Mouse (Mus musculus) embryonic stem cell, embryonic (primary cell): ENCODE measurements at regions not wholly inside any gene's neighbourhood (a gene's known extent, or its start where the extent isn't known, plus 50 kb on each side); places are given as distances from the start of the nearest gene placed in this dataset.

ENCODE experiments used
- CTCF ChIA-PET, 4 experiments: fragments of 300-600 bp in 2 of 4; fragments of 350-600 bp in 2 of 4; sonication (Branson Sonifier 250); formaldehyde crosslinking; loops; one replicate each; lab custom pipeline; 2022; ENCODE audit warnings: inconsistent platforms in 2 of 4; lab: Charles Lee
- POLR2A ChIA-PET, 4 experiments: fragments of 300-600 bp in 2 of 4; fragments of 350-600 bp in 2 of 4; sonication (Branson Sonifier 250); formaldehyde crosslinking; loops; one replicate each; lab custom pipeline; 2022; ENCODE audit warnings: antibody characterized with exemption in 4 of 4, inconsistent platforms in 1 of 4; lab: Charles Lee

- CTCF ChIA-PET = interaction anchor here in 3 of 4 experiments (0.7 to 1.1 kb wide), 4 partner anchors 20 to 528 kb away, joined by 3 to 5 read pairs (median 4); no protein-coding TSS in a partner anchor
- POLR2A ChIA-PET = interaction anchor here in 3 of 4 experiments (0.6 to 2.0 kb wide), 16 partner anchors 9 to 897 kb away, joined by 3 to 18 read pairs (median 3); no protein-coding TSS in a partner anchor
These were observed 387.8 kb downstream of the Sorl1 start for GRCm38 (mm10) chr9:41736234-41736859.

GRCm38 (mm10) chr9:41735448-41736233 is 388.5 kb downstream of the Sorl1 start:
- ChIA-PET CTCF (interaction anchor here in 1 of 4 experiments (0.7 to 1.1 kb wide), 2 partner anchors 218 to 239 kb away, joined by 3 to 4 read pairs; no protein-coding TSS in a partner anchor), POLR2A (interaction anchor here in 3 of 4 experiments (0.6 to 2.0 kb wide), 7 partner anchors 8 to 897 kb away, joined by 3 to 18 read pairs (median 5); no protein-coding TSS in a partner anchor)

GRCm38 (mm10) chr9:41734925-41735447 is 389.1 kb downstream of the Sorl1 start:
- POLR2A ChIA-PET = interaction anchor here in 1 of 4 experiments (0.6 to 1.2 kb wide), 2 partner anchors 13 to 157 kb away, joined by 3 to 4 read pairs; no protein-coding TSS in a partner anchor
- CTCF ChIA-PET = no interaction called here

- ChIA-PET POLR2A (interaction anchor here in 2 of 4 experiments (0.6 to 1.1 kb wide), 2 partner anchors 13 to 213 kb away, joined by 3 to 4 read pairs; no protein-coding TSS in a partner anchor), CTCF (no interaction called here)
These were observed 402.5 kb downstream of the Sorl1 start for GRCm38 (mm10) chr9:41721609-41722008.

- POLR2A ChIA-PET = no interaction called here
These were observed 408.9 kb downstream of the Sorl1 start for GRCm38 (mm10) chr9:41715231-41715630.

GRCm38 (mm10) chr9:41705972-41706371 is 418.1 kb downstream of the Sorl1 start:
- CTCF ChIA-PET = no interaction called here
- POLR2A ChIA-PET = no interaction called here

More at GRCm38 (mm10) chr9:41715231-41715630, 408.9 kb downstream of the Sorl1 start:
- CTCF ChIA-PET = no interaction called here

GRCm38 (mm10) chr9:41705461-41705903 is 418.6 kb downstream of the Sorl1 start:
- POLR2A ChIA-PET = no interaction called here
- CTCF ChIA-PET = no interaction called here

GRCm38 (mm10) chr9:41703091-41703490 is 421.0 kb downstream of the Sorl1 start:
- ChIA-PET POLR2A (no interaction called here), CTCF (no interaction called here)

- POLR2A ChIA-PET = no interaction called here
- CTCF ChIA-PET = interaction anchor here in 1 of 4 experiments (0.7 kb wide), 1 partner anchor 253 kb away, joined by 4 read pairs; no protein-coding TSS in a partner anchor
These were observed 423.4 kb downstream of the Sorl1 start for GRCm38 (mm10) chr9:41700683-41701082.

GRCm38 (mm10) chr9:41699031-41699430 is 425.1 kb downstream of the Sorl1 start:
- POLR2A ChIA-PET = interaction anchor here in 1 of 4 experiments (0.6 kb wide), 1 partner anchor 21 kb away, joined by 4 read pairs; no protein-coding TSS in a partner anchor
- CTCF ChIA-PET = no interaction called here

GRCm38 (mm10) chr9:41697611-41698467 is 426.3 kb downstream of the Sorl1 start:
- ChIA-PET CTCF (no interaction called here), POLR2A (interaction anchor here in 1 of 4 experiments (0.7 kb wide), 1 partner anchor 95 kb away, joined by 3 read pairs; no protein-coding TSS in a partner anchor)

GRCm38 (mm10) chr9:41697160-41697559 is 426.9 kb downstream of the Sorl1 start:
- POLR2A ChIA-PET = no interaction called here
- CTCF ChIA-PET = no interaction called here

- POLR2A ChIA-PET = no interaction called here
- CTCF ChIA-PET = interaction anchor here in 1 of 4 experiments (0.6 kb wide), 1 partner anchor 166 kb away, joined by 8 read pairs; no protein-coding TSS in a partner anchor
These were observed 441.2 kb downstream of the Sorl1 start for GRCm38 (mm10) chr9:41682911-41683310.

- ChIA-PET POLR2A (no interaction called here), CTCF (no interaction called here)
These were observed 448.4 kb downstream of the Sorl1 start for GRCm38 (mm10) chr9:41675656-41676055.

GRCm38 (mm10) chr9:41672958-41673357 is 451.1 kb downstream of the Sorl1 start:
- ChIA-PET POLR2A (no interaction called here), CTCF (no interaction called here)

- ChIA-PET CTCF (no interaction called here), POLR2A (interaction anchor here in 1 of 4 experiments (0.8 kb wide), 1 partner anchor 231 kb away, joined by 3 read pairs; no protein-coding TSS in a partner anchor)
These were observed 455.4 kb downstream of the Sorl1 start for GRCm38 (mm10) chr9:41668741-41669140.

GRCm38 (mm10) chr9:41665000-41665685 is 459.0 kb downstream of the Sorl1 start:
- CTCF ChIA-PET = interaction anchor here in 1 of 4 experiments (0.6 kb wide), 1 partner anchor 1296 kb away, joined by 12 read pairs; no protein-coding TSS in a partner anchor

GRCm38 (mm10) chr9:41660576-41660975 is 463.5 kb downstream of the Sorl1 start:
- ChIA-PET POLR2A (no interaction called here), CTCF (no interaction called here)

More at GRCm38 (mm10) chr9:41665000-41665685, 459.0 kb downstream of the Sorl1 start:
- POLR2A ChIA-PET = no interaction called here
